Mouse (Mus musculus) embryonic facial prominence, embryonic 11.5 days (tissue): ENCODE data around the gene Aldh3a1. TPM values are rescaled to one million over a fixed set of nuclear protein-coding genes. Genes with fewer than 3 reads are reported as not detected.

Experiments
- ATAC-seq: fragments of 200-750 bp; cut with Nextera tagmentation; replicated peaks from 2 replicates; pipeline ENCODE4 v1.8.0; 2017; ENCODE audit warnings: low read depth; ENCODE audit not compliant: insufficient number of reproducible peaks, low FRiP score, low TSS enrichment
- DNase-seq: peaks from one replicate; pipeline ENCODE4 v3.0.0-alpha.2; 2015; ENCODE audit warnings: low spot score
- H3K27ac ChIP-seq: fragments of 300-500 bp; sonication (generic); replicated peaks from 2 replicates; pipeline ENCODE4 v1.5.1; 2014; ENCODE audit warnings: mild to moderate bottlenecking, low read depth, low read length, control low read depth
- H3K27me3 ChIP-seq: fragments of 300-500 bp; sonication (generic); 2 replicates; pipeline ENCODE4 v1.6.1; 2014; ENCODE audit warnings: mild to moderate bottlenecking, low read length, moderate library complexity, mixed read lengths; ENCODE audit not compliant: control insufficient read depth, insufficient read depth
- H3K36me3 ChIP-seq: fragments of 300-500 bp; sonication (generic); replicated peaks from 2 replicates; pipeline ENCODE4 v1.6.1; 2014; ENCODE audit warnings: low read depth, mild to moderate bottlenecking, low read length, moderate library complexity, mixed read lengths; ENCODE audit not compliant: control insufficient read depth, insufficient read depth
- H3K4me1 ChIP-seq: fragments of 300-500 bp; sonication (generic); 2 replicates; pipeline ENCODE4 v1.6.1; 2014; ENCODE audit warnings: low read length, mixed read lengths; ENCODE audit not compliant: control insufficient read depth, insufficient read depth
- H3K4me2 ChIP-seq: fragments of 300-500 bp; sonication (generic); 2 replicates; pipeline ENCODE4 v1.6.1; 2014; ENCODE audit warnings: low read depth, mild to moderate bottlenecking, control low read depth, low read length, moderate library complexity
- H3K4me3 ChIP-seq: fragments of 300-500 bp; sonication (generic); 2 replicates; pipeline ENCODE4 v1.5.1; 2014; ENCODE audit warnings: low read depth, low read length, control low read depth
- H3K9ac ChIP-seq: fragments of 300-500 bp; sonication (generic); replicated peaks from 2 replicates; pipeline ENCODE4 v1.6.1; 2014; ENCODE audit warnings: mild to moderate bottlenecking, control low read depth, low read length
- H3K9me3 ChIP-seq: fragments of 300-500 bp; sonication (generic); replicated peaks from 2 replicates; pipeline ENCODE4 v1.6.1; 2016; ENCODE audit warnings: mild to moderate bottlenecking, low read length, inconsistent platforms, mixed read lengths; ENCODE audit not compliant: control insufficient read depth
- WGBS: fragments of 180-500 bp; shearing (Covaris S2); extraction: QIAGEN DNeasy Blood & Tissue Kit; methylation state at CpG from one replicate; pipeline ENCODE4 v1.1.7; 2014; 5-methylcytosine and 5-hydroxymethylcytosine counted together
- polyA plus RNA-seq: library from polyadenylated mRNA; unstranded; fragments of >200 nt; fragmentation: Nextera tagmentation; extraction: Ambion mirVana; gene quantifications from 2 replicates; pipeline ENCODE4 v1.2.1, GENCODE M21; 2014

The Aldh3a1 gene
- polyA plus RNA-seq, 1 experiment from 2014 or later: not detected

- H3K27ac ChIP-seq: no peak overlapping the region
- no peak overlapping the region for H3K4me3 ChIP-seq
- H3K27me3 ChIP-seq: no peaks in the 10 kb centered on the region
- H3K9me3 ChIP-seq: no peaks in the 10 kb centered on the region
- DNase-seq (no peak), ATAC-seq (no peak)
- no peaks in the 10 kb centered on the region for H3K36me3 ChIP-seq
- no peaks in the 10 kb centered on the region for H3K4me1 ChIP-seq
- H3K4me2 ChIP-seq: no peak overlapping the region
- H3K9ac ChIP-seq: no peak overlapping the region
- WGBS: 50% methylated on average over 1 of the region's 1 CpGs
Measured at GRCm38 (mm10) chr11:61222007-61222406, 14.7 kb downstream of the Aldh3a1 start.

- Histone ChIP-seq H3K9ac (no peak overlapping the region), H3K27me3 (no peaks in the 10 kb centered on the region), H3K4me1 (no peaks in the 10 kb centered on the region), H3K9me3 (no peaks in the 10 kb centered on the region), H3K36me3 (no peaks in the 10 kb centered on the region), H3K4me2 (no peak overlapping the region), H3K27ac (no peak overlapping the region), H3K4me3 (no peak overlapping the region)
- no peak for DNase-seq
- ATAC-seq: no peak
- 89% methylated on average over 9 of the region's 9 CpGs for WGBS
Measured at GRCm38 (mm10) chr11:61222971-61223745, 15.8 kb downstream of the Aldh3a1 start.

- Histone ChIP-seq H3K27me3 (no peaks in the 10 kb centered on the region), H3K27ac (no peak overlapping the region), H3K4me1 (no peaks in the 10 kb centered on the region), H3K4me3 (no peak overlapping the region), H3K9me3 (no peaks in the 10 kb centered on the region), H3K9ac (no peak overlapping the region), H3K36me3 (no peaks in the 10 kb centered on the region), H3K4me2 (no peak overlapping the region)
- 74% methylated on average over 6 of the region's 6 CpGs for WGBS
- no peak for ATAC-seq
- DNase-seq: no peak
Measured at GRCm38 (mm10) chr11:61224234-61224744, 17.0 kb downstream of the Aldh3a1 start.

- Histone ChIP-seq H3K36me3 (no peaks in the 10 kb centered on the region), H3K9me3 (no peaks in the 10 kb centered on the region), H3K27me3 (no peaks in the 10 kb centered on the region), H3K4me1 (no peaks in the 10 kb centered on the region), H3K4me2 (no peak overlapping the region), H3K4me3 (no peak overlapping the region), H3K9ac (no peak overlapping the region), H3K27ac (no peak overlapping the region)
- DNase-seq (no peak), ATAC-seq (no peak)
- WGBS: 84% methylated on average over 10 of the region's 10 CpGs
Measured at GRCm38 (mm10) chr11:61224907-61225306, 17.6 kb downstream of the Aldh3a1 start.

GRCm38 (mm10) chr11:61225511-61225910, 18.2 kb downstream of the Aldh3a1 start:
- H3K4me1 ChIP-seq: no peaks in the 10 kb centered on the region
- H3K4me3 ChIP-seq: no peak overlapping the region
- ATAC-seq: no peak
- H3K27me3 ChIP-seq: no peaks in the 10 kb centered on the region
- no peaks in the 10 kb centered on the region for H3K36me3 ChIP-seq
- H3K9ac ChIP-seq: no peak overlapping the region
- 78% methylated on average over 4 of the region's 4 CpGs for WGBS
- no peak overlapping the region for H3K27ac ChIP-seq
- DNase-seq: no peak
- no peak overlapping the region for H3K4me2 ChIP-seq
- H3K9me3 ChIP-seq: no peaks in the 10 kb centered on the region

GRCm38 (mm10) chr11:61225941-61226412, 18.6 kb downstream of the Aldh3a1 start:
- Histone ChIP-seq H3K27ac (no peak overlapping the region), H3K4me3 (no peak overlapping the region), H3K9ac (no peak overlapping the region), H3K4me2 (no peak overlapping the region), H3K36me3 (no peaks in the 10 kb centered on the region), H3K27me3 (no peaks in the 10 kb centered on the region), H3K9me3 (no peaks in the 10 kb centered on the region), H3K4me1 (no peaks in the 10 kb centered on the region)
- WGBS: 84% methylated on average over 6 of the region's 6 CpGs
- DNase-seq: no peak
- no peak for ATAC-seq

GRCm38 (mm10) chr11:61227816-61228215, 20.5 kb downstream of the Aldh3a1 start:
- H3K9me3 ChIP-seq: no peaks in the 10 kb centered on the region
- H3K4me2 ChIP-seq: no peak overlapping the region
- H3K4me1 ChIP-seq: no peaks in the 10 kb centered on the region
- DNase-seq: no peak
- no peak for ATAC-seq
- whole genome bisulfite sequencing: 86% methylated on average over 8 of the region's 8 CpGs
- no peak overlapping the region for H3K4me3 ChIP-seq
- H3K27ac ChIP-seq: no peak overlapping the region
- H3K9ac ChIP-seq: no peak overlapping the region
- H3K36me3 ChIP-seq: no peaks in the 10 kb centered on the region
- H3K27me3 ChIP-seq: no peaks in the 10 kb centered on the region

GRCm38 (mm10) chr11:61228406-61228805, 21.1 kb downstream of the Aldh3a1 start:
- Histone ChIP-seq H3K4me3 (no peak overlapping the region), H3K9me3 (no peaks in the 10 kb centered on the region), H3K9ac (no peak overlapping the region), H3K4me1 (no peaks in the 10 kb centered on the region), H3K27ac (no peak overlapping the region), H3K27me3 (no peaks in the 10 kb centered on the region), H3K4me2 (no peak overlapping the region), H3K36me3 (no peaks in the 10 kb centered on the region)
- DNase-seq: no peak
- WGBS: 66% methylated on average over 3 of the region's 3 CpGs
- no peak for ATAC-seq
